Mouse (Mus musculus) limb, embryonic 12.5 days (tissue): Measurements from ENCODE around the gene Ptpn21. TPM values are rescaled to one million over a fixed set of nuclear protein-coding genes. Genes with fewer than 3 reads are reported as not detected.

ENCODE experiments used
- ATAC-seq: fragments of 200-750 bp; cut with Nextera tagmentation; 2 replicates; pipeline ENCODE4 v1.8.0; 2017; ENCODE audit warnings: low read depth, moderate TSS enrichment; ENCODE audit not compliant: insufficient number of reproducible peaks, insufficient read depth, low FRiP score, low TSS enrichment
- H3K27ac ChIP-seq: fragments of 300-500 bp; sonication (generic); 2 replicates; pipeline ENCODE4 v1.5.1; 2016; ENCODE audit warnings: mild to moderate bottlenecking, moderate library complexity
- H3K27me3 ChIP-seq: fragments of 300-500 bp; sonication (generic); 2 replicates; pipeline ENCODE4 v1.6.1; 2016; ENCODE audit warnings: mild to moderate bottlenecking, moderate library complexity
- H3K36me3 ChIP-seq: fragments of 300-500 bp; sonication (generic); 2 replicates; pipeline ENCODE4 v1.6.1; 2016; ENCODE audit warnings: mild to moderate bottlenecking, moderate library complexity
- H3K4me1 ChIP-seq: fragments of 300-500 bp; sonication (generic); replicated peaks from 2 replicates; pipeline ENCODE4 v1.6.1; 2016
- H3K4me2 ChIP-seq: fragments of 300-500 bp; sonication (generic); 2 replicates; pipeline ENCODE4 v1.6.1; 2016; ENCODE audit warnings: mild to moderate bottlenecking, moderate library complexity
- H3K4me3 ChIP-seq: fragments of 300-500 bp; sonication (generic); replicated peaks from 2 replicates; pipeline ENCODE4 v1.5.1; 2016; ENCODE audit warnings: mild to moderate bottlenecking
- H3K9ac ChIP-seq: fragments of 300-500 bp; sonication (generic); replicated peaks from 2 replicates; pipeline ENCODE4 v1.6.1; 2016; ENCODE audit warnings: mild to moderate bottlenecking, moderate library complexity
- H3K9me3 ChIP-seq: fragments of 300-500 bp; sonication (generic); 2 replicates; pipeline ENCODE4 v1.6.1; 2016; ENCODE audit warnings: mild to moderate bottlenecking, moderate library complexity
- WGBS: fragments of 180-500 bp; shearing (Covaris S2); methylation state at CpG from one replicate; pipeline ENCODE4 v1.1.7; 2016; 5-methylcytosine and 5-hydroxymethylcytosine counted together
- polyA plus RNA-seq: library from polyadenylated mRNA; unstranded; fragments of >200 nt; fragmentation: Nextera tagmentation; extraction: Ambion mirVana; gene quantifications from 2 replicates; pipeline ENCODE4 v1.2.1, GENCODE M21; 2016

The Ptpn21 gene
- polyA plus RNA-seq, 1 experiment from 2014 or later, result 7.2 TPM

- WGBS, result 56% methylated on average over 3 of the region's 3 CpGs
- no peak overlapping the region for H3K4me2 ChIP-seq
- H3K4me3 ChIP-seq, result no peak overlapping the region
- no peak for ATAC-seq
- peaks cover 15% of the 10 kb centered on the region for H3K4me1 ChIP-seq
- H3K27ac ChIP-seq, result no peak overlapping the region
- no peaks in the 10 kb centered on the region for H3K27me3 ChIP-seq
- no peaks in the 10 kb centered on the region for H3K9me3 ChIP-seq
- no peaks in the 10 kb centered on the region for H3K36me3 ChIP-seq
- no peak overlapping the region for H3K9ac ChIP-seq
Observed at GRCm38 (mm10) chr12:98721030-98721429, 16.2 kb downstream of the Ptpn21 start.

GRCm38 (mm10) chr12:98720628-98721027 lies 16.6 kb downstream of the Ptpn21 start:
- no peak overlapping the region for H3K4me2 ChIP-seq
- H3K36me3 ChIP-seq, result no peaks in the 10 kb centered on the region
- no peak overlapping the region for H3K4me3 ChIP-seq
- H3K27ac ChIP-seq, result no peak overlapping the region
- H3K27me3 ChIP-seq, result no peaks in the 10 kb centered on the region
- no peaks in the 10 kb centered on the region for H3K9me3 ChIP-seq
- H3K4me1 ChIP-seq, result peaks cover 15% of the 10 kb centered on the region
- H3K9ac ChIP-seq, result no peak overlapping the region
- no peak; the same call in 1 of the 2 replicates for ATAC-seq
- 41% methylated on average over 3 of the region's 3 CpGs for WGBS

GRCm38 (mm10) chr12:98716142-98716541 lies 21.1 kb downstream of the Ptpn21 start:
- Histone ChIP-seq H3K4me3 (no peak overlapping the region), H3K27ac (no peak overlapping the region), H3K4me2 (no peak overlapping the region), H3K9ac (no peak overlapping the region), H3K9me3 (no peaks in the 10 kb centered on the region), H3K36me3 (0 out of 2 replicates have a peak, but pooled peaks cover 2% of the 10 kb centered on the region), H3K4me1 (peaks cover 18% of the 10 kb centered on the region), H3K27me3 (no peaks in the 10 kb centered on the region)
- 89% methylated on average over 2 of the region's 2 CpGs for WGBS
- no peak for ATAC-seq

- Histone ChIP-seq H3K36me3 (0 out of 2 replicates have a peak, but pooled peaks cover 2% of the 10 kb centered on the region), H3K9me3 (no peaks in the 10 kb centered on the region), H3K27me3 (no peaks in the 10 kb centered on the region), H3K4me2 (no peak overlapping the region), H3K9ac (no peak overlapping the region), H3K4me1 (peaks cover 5% of the 10 kb centered on the region; the same call in 1 of the 2 replicates), H3K4me3 (no peak overlapping the region), H3K27ac (no peak overlapping the region)
- no peak for ATAC-seq
- 29% methylated on average over 11 of the region's 11 CpGs for WGBS
Observed at GRCm38 (mm10) chr12:98714757-98715156, 22.4 kb downstream of the Ptpn21 start.

GRCm38 (mm10) chr12:98713621-98714103 lies 23.5 kb downstream of the Ptpn21 start:
- no peak overlapping the region for H3K27ac ChIP-seq
- no peak for ATAC-seq

GRCm38 (mm10) chr12:98712819-98713218 lies 24.4 kb downstream of the Ptpn21 start:
- no peak for ATAC-seq
- Histone ChIP-seq H3K4me1 (0 out of 2 replicates have a peak, but pooled peaks cover 4% of the 10 kb centered on the region), H3K36me3 (peaks cover 8% of the 10 kb centered on the region; the same call in 1 of the 2 replicates), H3K9ac (no peak overlapping the region), H3K4me3 (no peak overlapping the region), H3K9me3 (no peaks in the 10 kb centered on the region), H3K27ac (no peak overlapping the region), H3K4me2 (no peak overlapping the region), H3K27me3 (no peaks in the 10 kb centered on the region)
- WGBS, result 74% methylated on average over 6 of the region's 6 CpGs

More at GRCm38 (mm10) chr12:98713621-98714103, 23.5 kb downstream of the Ptpn21 start:
- Histone ChIP-seq H3K27me3 (no peaks in the 10 kb centered on the region), H3K9me3 (no peaks in the 10 kb centered on the region), H3K4me2 (no peak overlapping the region), H3K36me3 (peaks cover 3% of the 10 kb centered on the region; the same call in 1 of the 2 replicates), H3K9ac (no peak overlapping the region), H3K4me3 (no peak overlapping the region), H3K4me1 (0 out of 2 replicates have a peak, but pooled peaks cover 4% of the 10 kb centered on the region)
- WGBS, result 59% methylated on average over 7 of the region's 7 CpGs

- ATAC-seq, result no peak
- H3K27ac ChIP-seq, result no peak overlapping the region
- H3K27me3 ChIP-seq, result no peaks in the 10 kb centered on the region
- no peak overlapping the region for H3K4me3 ChIP-seq
- H3K4me2 ChIP-seq, result no peak overlapping the region
- 90% methylated on average over 10 of the region's 10 CpGs for WGBS
- no peaks in the 10 kb centered on the region for H3K4me1 ChIP-seq
- H3K36me3 ChIP-seq, result peaks cover 46% of the 10 kb centered on the region
- no peak overlapping the region for H3K9ac ChIP-seq
- H3K9me3 ChIP-seq, result no peaks in the 10 kb centered on the region
Observed at GRCm38 (mm10) chr12:98703961-98704360, 33.2 kb downstream of the Ptpn21 start.

- Histone ChIP-seq H3K36me3 (peaks cover 44% of the 10 kb centered on the region), H3K27ac (no peak overlapping the region), H3K4me2 (no peak overlapping the region), H3K9ac (no peak overlapping the region), H3K4me3 (no peak overlapping the region), H3K4me1 (no peaks in the 10 kb centered on the region), H3K27me3 (no peaks in the 10 kb centered on the region), H3K9me3 (no peaks in the 10 kb centered on the region)
- 77% methylated on average over 2 of the region's 2 CpGs for WGBS
- no peak for ATAC-seq
Observed at GRCm38 (mm10) chr12:98703554-98703953, 33.7 kb downstream of the Ptpn21 start.

GRCm38 (mm10) chr12:98701564-98701963 lies 35.6 kb downstream of the Ptpn21 start:
- H3K9ac ChIP-seq, result no peak overlapping the region
- H3K4me2 ChIP-seq, result no peak overlapping the region
- H3K4me1 ChIP-seq, result no peaks in the 10 kb centered on the region
- H3K27ac ChIP-seq, result no peak overlapping the region
- no peak for ATAC-seq
- WGBS, result 88% methylated on average over 9 of the region's 9 CpGs
- H3K4me3 ChIP-seq, result no peak overlapping the region
- no peaks in the 10 kb centered on the region for H3K9me3 ChIP-seq
- H3K27me3 ChIP-seq, result no peaks in the 10 kb centered on the region
- H3K36me3 ChIP-seq, result peaks cover 36% of the 10 kb centered on the region

GRCm38 (mm10) chr12:98697202-98697601 lies 40.0 kb downstream of the Ptpn21 start:
- 73% methylated on average over 5 of the region's 5 CpGs for WGBS
- Histone ChIP-seq H3K4me1 (no peaks in the 10 kb centered on the region), H3K4me3 (no peak overlapping the region), H3K9ac (no peak overlapping the region), H3K36me3 (peaks cover 13% of the 10 kb centered on the region), H3K27me3 (no peaks in the 10 kb centered on the region), H3K27ac (no peak overlapping the region), H3K9me3 (no peaks in the 10 kb centered on the region), H3K4me2 (no peak overlapping the region)
- ATAC-seq, result no peak

GRCm38 (mm10) chr12:98690230-98690629 lies 47.0 kb downstream of the Ptpn21 start:
- Histone ChIP-seq H3K4me1 (no peaks in the 10 kb centered on the region), H3K27me3 (no peaks in the 10 kb centered on the region), H3K9me3 (no peaks in the 10 kb centered on the region), H3K4me3 (no peak overlapping the region), H3K36me3 (peaks cover 56% of the 10 kb centered on the region), H3K27ac (no peak overlapping the region), H3K9ac (no peak overlapping the region), H3K4me2 (no peak overlapping the region)
- ATAC-seq, result no peak
- 91% methylated on average over 8 of the region's 8 CpGs for WGBS

GRCm38 (mm10) chr12:98683574-98683973 lies 53.6 kb downstream of the Ptpn21 start:
- Histone ChIP-seq H3K4me2 (no peak overlapping the region), H3K27ac (no peak overlapping the region), H3K9me3 (no peaks in the 10 kb centered on the region), H3K4me3 (no peak overlapping the region), H3K36me3 (peaks cover 66% of the 10 kb centered on the region), H3K27me3 (no peaks in the 10 kb centered on the region), H3K9ac (no peak overlapping the region), H3K4me1 (no peaks in the 10 kb centered on the region)
- 70% methylated on average over 6 of the region's 6 CpGs for whole genome bisulfite sequencing
- ATAC-seq, result no peak
